Mouse (Mus musculus) thymus, adult 2 months (tissue): ENCODE results near the gene Ralgps2.

Source experiments
- CTCF ChIP-seq: fragments of 200-500 bp; IDR thresholded peaks from 2 replicates; pipeline ENCODE4 v1.5.1; 2012; ENCODE audit warnings: mild to moderate bottlenecking, control low read depth, low read length, moderate library complexity, borderline replicate concordance; ENCODE audit not compliant: control insufficient read depth, poor library complexity, insufficient read depth; ENCODE audit errors: extremely low read depth
- POLR2A ChIP-seq: fragments of 200-500 bp; IDR thresholded peaks from 2 replicates; pipeline ENCODE4 v1.6.1; 2012; ENCODE audit warnings: mild to moderate bottlenecking, low read length, control low read depth, moderate library complexity; ENCODE audit not compliant: control insufficient read depth, poor library complexity, insufficient read depth; ENCODE audit errors: extremely low read depth

DNA sequence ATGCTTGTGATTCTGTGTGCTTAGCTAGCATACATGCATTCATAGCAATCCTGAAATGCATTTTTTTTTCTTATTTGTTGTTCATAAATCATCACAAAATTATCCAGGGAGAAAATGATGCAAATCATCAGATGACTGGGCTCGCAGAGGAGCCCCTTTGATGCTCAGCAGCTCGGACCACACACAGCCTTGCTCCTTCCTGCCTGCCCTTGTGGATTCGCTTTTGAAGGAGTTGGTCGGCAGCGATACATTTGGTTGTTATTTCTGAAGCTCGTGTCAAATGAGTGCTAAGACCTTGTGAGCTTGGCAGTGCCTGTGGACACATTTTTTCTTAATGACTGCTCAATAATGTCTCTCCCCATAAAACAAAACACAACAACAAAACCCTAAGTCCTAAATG lies 31.2 kb upstream of the Ralgps2 start:
- TF ChIP-seq CTCF (no peak), POLR2A (no peak)
